Mouse (Mus musculus) megakaryocyte, embryonic 14.5 days (primary cell): ENCODE data around the gene Il1rl1.

Experiments
- FLI1 ChIP-seq: IDR thresholded peaks from 2 replicates; pipeline ENCODE4 v1.6.1; 2012; ENCODE audit warnings: low read length, inconsistent platforms, mixed read lengths
- GATA1 ChIP-seq: IDR thresholded peaks from 3 replicates; pipeline ENCODE4 v1.6.1; 2012; ENCODE audit warnings: mixed read lengths, low read length, inconsistent platforms, borderline replicate concordance

- TF ChIP-seq GATA1 (no peak), FLI1 (no peak)
Measured at GRCm38 (mm10) chr1:40475697-40476096, 46.3 kb downstream of the Il1rl1 start.
